Mouse (Mus musculus) MEL (cell line): ENCODE measurements around the gene Cybc1. TPM values are rescaled to one million over a fixed set of nuclear protein-coding genes. Genes with fewer than 3 reads are reported as not detected.

Source experiments
- DNase-seq: peaks from one replicate; pipeline ENCODE4 v3.0.0; 2011; ENCODE audit warnings: low read depth, low spot score
- H3K27ac ChIP-seq: 2 replicates; pipeline ENCODE4 v1.5.1; 2012; ENCODE audit warnings: low read depth, mild to moderate bottlenecking, control low read depth, low read length, moderate library complexity; ENCODE audit not compliant: control insufficient read depth
- H3K27me3 ChIP-seq, 2 experiments: fragments of 150-350 bp in 1 of 2; sonication (generic) in 1 of 2; 2 replicates each; pipeline ENCODE4 v1.6.1; 2012; ENCODE audit warnings: low read length in 2 of 2, mild to moderate bottlenecking in 2 of 2, improper control_type of control experiment in 1 of 2, moderate library complexity in 1 of 2; ENCODE audit not compliant: insufficient read depth in 2 of 2, control insufficient read depth in 1 of 2
- H3K36me3 ChIP-seq, 2 experiments: 2 replicates each; pipeline ENCODE4 v1.6.1; 2012 to 2014; ENCODE audit warnings: low read length in 2 of 2, improper control_type of control experiment in 1 of 2, inconsistent platforms in 1 of 2, mild to moderate bottlenecking in 1 of 2; ENCODE audit not compliant: insufficient read depth in 2 of 2, control insufficient read depth in 1 of 2
- H3K4me1 ChIP-seq, 2 experiments: fragments of 150-350 bp in 1 of 2; sonication (generic) in 1 of 2; 2 replicates each; pipeline ENCODE4 v1.6.1; 2012; ENCODE audit warnings: low read length in 2 of 2, improper control_type of control experiment in 1 of 2, mild to moderate bottlenecking in 1 of 2; ENCODE audit not compliant: insufficient read depth in 2 of 2, control insufficient read depth in 1 of 2
- H3K4me3 ChIP-seq, 2 experiments: fragments of 150-350 bp in 1 of 2; sonication (generic) in 1 of 2; 2 replicates each; pipeline ENCODE4 v1.5.1; 2012; ENCODE audit warnings: low read depth in 2 of 2, low read length in 2 of 2, mild to moderate bottlenecking in 2 of 2, moderate library complexity in 2 of 2, control low read depth in 1 of 2, improper control_type of control experiment in 1 of 2; ENCODE audit not compliant: control insufficient read depth in 1 of 2, insufficient read depth in 1 of 2
- H3K79me2 ChIP-seq: 2 replicates; pipeline ENCODE4 v1.6.1; 2012; ENCODE audit warnings: mild to moderate bottlenecking, low read length, moderate library complexity; ENCODE audit not compliant: control insufficient read depth, poor library complexity, insufficient read depth
- H3K9ac ChIP-seq: 2 replicates; pipeline ENCODE4 v1.6.1; 2012; ENCODE audit warnings: low read depth, mild to moderate bottlenecking, control low read depth, low read length, moderate library complexity; ENCODE audit not compliant: control insufficient read depth, poor library complexity, severe bottlenecking
- H3K9me3 ChIP-seq: fragments of 150-350 bp; sonication (generic); replicated peaks from 2 replicates; pipeline ENCODE4 v1.6.1; 2012; ENCODE audit warnings: mild to moderate bottlenecking, low read length, improper control_type of control experiment, moderate library complexity; ENCODE audit not compliant: insufficient read depth
- BHLHE40 ChIP-seq: IDR thresholded peaks from 2 replicates; pipeline ENCODE4 v1.6.1; 2012; ENCODE audit warnings: low read depth, mild to moderate bottlenecking, inconsistent platforms, low read length, improper control_type of control experiment, borderline replicate concordance
- E2F4 ChIP-seq: IDR thresholded peaks from 2 replicates; pipeline ENCODE4 v1.6.1; 2011; ENCODE audit warnings: low read depth, low read length, improper control_type of control experiment, borderline replicate concordance
- ETS1 ChIP-seq: IDR thresholded peaks from 2 replicates; pipeline ENCODE4 v1.6.1; 2012; ENCODE audit warnings: low read depth, mild to moderate bottlenecking, inconsistent platforms, low read length, improper control_type of control experiment, moderate library complexity
- JUND ChIP-seq: IDR thresholded peaks from 2 replicates; pipeline ENCODE4 v1.6.1; 2011; ENCODE audit warnings: low read depth, mild to moderate bottlenecking, improper control_type of control experiment, low read length
- MAX ChIP-seq: IDR thresholded peaks from 2 replicates; pipeline ENCODE4 v1.6.1; 2011; ENCODE audit warnings: low read length, improper control_type of control experiment
- MXI1 ChIP-seq: IDR thresholded peaks from 2 replicates; pipeline ENCODE4 v1.6.1; 2011; ENCODE audit warnings: mild to moderate bottlenecking, low read depth, low read length, improper control_type of control experiment
- NRF1 ChIP-seq: IDR thresholded peaks from 2 replicates; pipeline ENCODE4 v1.6.1; 2014; ENCODE audit warnings: low read depth, mild to moderate bottlenecking, inconsistent platforms, low read length, improper control_type of control experiment, moderate library complexity; ENCODE audit not compliant: poor library complexity, insufficient read depth, severe bottlenecking
- POLR2AphosphoS2 ChIP-seq: IDR thresholded peaks from 2 replicates; pipeline ENCODE4 v1.6.1; 2011; ENCODE audit warnings: low read length, improper control_type of control experiment
- SIN3A ChIP-seq: IDR thresholded peaks from 2 replicates; pipeline ENCODE4 v1.6.1; 2012; ENCODE audit warnings: low read length, improper control_type of control experiment, inconsistent platforms
- SMC3 ChIP-seq: IDR thresholded peaks from 2 replicates; pipeline ENCODE4 v1.6.1; 2011; ENCODE audit warnings: low read depth, low read length, improper control_type of control experiment
- TBP ChIP-seq: IDR thresholded peaks from 2 replicates; pipeline ENCODE4 v1.8.0; 2011; ENCODE audit warnings: low read depth, low read length, improper control_type of control experiment
- TCF12 ChIP-seq: IDR thresholded peaks from 2 replicates; pipeline ENCODE4 v1.6.1; 2014; ENCODE audit warnings: low read depth, mild to moderate bottlenecking, inconsistent platforms, low read length, improper control_type of control experiment, moderate library complexity
- UBTF ChIP-seq: IDR thresholded peaks from 2 replicates; pipeline ENCODE4 v1.6.1; 2012; ENCODE audit warnings: low read depth, mild to moderate bottlenecking, inconsistent platforms, low read length, improper control_type of control experiment, moderate library complexity, borderline replicate concordance; ENCODE audit not compliant: insufficient read depth
- USF1 ChIP-seq: IDR thresholded peaks from 2 replicates; pipeline ENCODE4 v1.6.1; 2014; ENCODE audit warnings: low read depth, mild to moderate bottlenecking, inconsistent platforms, low read length, improper control_type of control experiment, moderate library complexity
- ZNF384 ChIP-seq: IDR thresholded peaks from 2 replicates; pipeline ENCODE4 v1.6.1; 2012; ENCODE audit warnings: low read depth, mild to moderate bottlenecking, inconsistent platforms, low read length, improper control_type of control experiment
- polyA plus RNA-seq, 2 experiments: library from polyadenylated mRNA; stranded (reverse) in 1 of 2; unstranded in 1 of 2; fragments of >175 nt in 1 of 2; fragments of >200 nt in 1 of 2; gene quantifications; 2 replicates each; pipeline versions ENCODE4 v1.2.1 to v1.2.4; 2012; ENCODE audit warnings: low replicate concordance in 2 of 2, low read depth in 1 of 2; ENCODE audit not compliant: insufficient read length in 2 of 2, insufficient read depth in 1 of 2, missing spikeins in 1 of 2
- total RNA-seq: library from RNA; depleted of rRNA; stranded (reverse); fragments of 300-350 nt; gene quantifications from 2 replicates; pipeline ENCODE4 v1.2.3, GENCODE M21; 2012

Gene Cybc1
- total and polyA plus RNA-seq, 3 experiments = 43.6 to 46.1 TPM; not detected in 1

DNA sequence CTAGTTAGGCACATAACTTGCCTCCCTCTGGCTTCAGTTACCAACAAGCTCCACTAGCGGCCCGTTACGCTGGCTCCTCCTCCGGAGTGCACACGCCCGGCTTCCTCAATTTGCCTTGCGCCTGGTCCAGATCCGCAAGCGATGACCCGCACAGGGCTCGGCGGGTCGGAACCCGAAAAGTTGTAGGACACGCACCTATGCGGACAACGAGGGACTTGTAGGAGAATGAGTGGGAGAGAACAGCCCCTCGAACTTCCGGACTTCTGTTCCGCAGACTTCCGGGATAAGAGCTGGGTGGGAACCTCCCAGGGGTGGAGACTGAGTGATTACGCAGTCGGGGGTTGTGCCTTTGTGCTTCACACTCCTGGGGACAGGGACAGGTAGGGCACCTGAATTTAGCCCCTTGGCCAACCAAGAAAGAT is at the start of gene Cybc1 (continued):
- TF ChIP-seq UBTF (no peak), TBP (no peak; the same call in none of the 2 replicates)

DNA sequence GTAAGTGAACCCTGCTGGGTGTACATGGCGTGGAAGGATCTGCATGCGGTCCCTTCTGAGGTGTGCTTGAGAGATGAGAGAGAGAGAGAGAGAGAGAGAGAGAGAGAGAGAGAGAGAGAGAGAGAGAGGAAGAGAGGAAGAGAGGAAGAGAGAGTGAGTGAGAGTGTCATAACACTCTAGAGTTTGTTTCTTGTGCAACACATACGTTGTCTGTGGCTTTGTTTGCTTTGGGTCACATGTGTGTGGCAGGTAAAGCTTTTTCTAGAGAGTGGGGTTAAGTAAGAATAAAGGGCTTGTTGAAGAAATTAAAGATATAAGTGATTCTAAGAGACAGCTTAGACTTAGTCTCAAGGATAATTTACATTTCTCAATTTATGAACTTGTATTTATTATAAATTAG is 48.9 kb upstream of the Cybc1 start:
- no peak overlapping the region for H3K9ac ChIP-seq
- H3K27me3 ChIP-seq = no peaks in the 10 kb centered on the region
- H3K4me1 ChIP-seq = no peaks in the 10 kb centered on the region; a peak in 2 of 4 replicates
- H3K79me2 ChIP-seq = peaks cover 33% of the 10 kb centered on the region
- H3K36me3 ChIP-seq = peaks cover 5 to 27% of the 10 kb centered on the region in 2 experiments; a peak in 3 of 4 replicates
- no peak overlapping the region for H3K27ac ChIP-seq
- H3K9me3 ChIP-seq = no peaks in the 10 kb centered on the region
- H3K4me3 ChIP-seq = no peak overlapping the region
- no peak for DNase-seq
- TF ChIP-seq TBP = no peak
- TF ChIP-seq JUND = 0 out of 2 replicates have a peak, but pooled peaks have one; percentile 48

GRCm38 (mm10) chr11:121277516-121277915 is 48.4 kb upstream of the Cybc1 start:
- no peak for TF ChIP-seq BHLHE40
- TF ChIP-seq ETS1 = no peak
- no peak for TF ChIP-seq SIN3A
- TF ChIP-seq SMC3 = no peak
- TF ChIP-seq E2F4 = no peak
- TF ChIP-seq POLR2AphosphoS2 = no peak
- no peak for TF ChIP-seq TCF12
- no peak for TF ChIP-seq MAX
- TF ChIP-seq USF1 = no peak
- TF ChIP-seq NRF1 = no peak
- TF ChIP-seq, all 39 proteins: peak for 0
- no peak overlapping the region for H3K27ac ChIP-seq
- no peaks in the 10 kb centered on the region; a peak in 2 of 4 replicates for H3K4me1 ChIP-seq
- H3K9me3 ChIP-seq = no peaks in the 10 kb centered on the region
- H3K27me3 ChIP-seq = no peaks in the 10 kb centered on the region
- H3K4me3 ChIP-seq = no peak overlapping the region
- H3K9ac ChIP-seq = no peak overlapping the region
- peaks cover 36% of the 10 kb centered on the region for H3K79me2 ChIP-seq
- H3K36me3 ChIP-seq = peaks cover 5 to 26% of the 10 kb centered on the region in 2 experiments; a peak in 3 of 4 replicates
- no peak for DNase-seq

DNA sequence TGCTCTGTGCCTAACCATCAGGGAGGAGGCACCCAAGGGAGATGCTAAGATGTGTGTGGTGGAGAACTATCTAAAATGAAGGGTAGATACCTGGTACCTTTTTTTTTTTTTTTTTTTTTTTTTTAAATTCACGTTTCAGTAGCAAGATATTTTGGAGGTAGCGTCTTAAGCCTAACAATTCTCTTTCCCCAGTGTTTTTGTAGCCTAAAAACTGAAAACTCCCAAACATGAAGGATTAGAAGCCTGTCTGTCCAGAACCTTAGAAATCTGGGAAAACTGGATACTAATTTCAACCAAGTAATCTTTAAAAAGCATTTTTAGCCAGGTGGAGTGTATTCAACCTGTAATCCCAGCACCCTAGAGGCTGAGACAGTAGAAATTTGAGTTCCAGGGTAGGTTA is 32.0 kb upstream of the Cybc1 start:
- Histone ChIP-seq H3K27ac (no peak overlapping the region), H3K4me3 (peak overlapping the region; percentile 64 to 95), H3K9ac (peak overlapping the region; percentile 96), H3K4me1 (peaks cover 5 to 12% of the 10 kb centered on the region in 2 experiments), H3K79me2 (peaks cover 50% of the 10 kb centered on the region), H3K27me3 (no peaks in the 10 kb centered on the region), H3K9me3 (no peaks in the 10 kb centered on the region), H3K36me3 (peaks cover 11 to 20% of the 10 kb centered on the region in 2 experiments)
- DNase-seq = no peak
- no peak for TF ChIP-seq MXI1
- TF ChIP-seq ZNF384 = peak; percentile 59; the same call in 1 of the 2 replicates
